Mouse (Mus musculus) ES-E14 (cell line): Measurements from ENCODE around the gene Zfp704.

ENCODE experiments used
- CHD2 ChIP-seq: IDR thresholded peaks from 2 replicates; pipeline ENCODE4 v1.6.1; 2014; ENCODE audit warnings: mild to moderate bottlenecking, low read depth, low read length, inconsistent platforms
- ZNF384 ChIP-seq: IDR thresholded peaks from 2 replicates; pipeline ENCODE4 v1.6.1; 2012; ENCODE audit warnings: low read depth, low read length, inconsistent platforms

- TF ChIP-seq ZNF384 (no peak), CHD2 (no peak)
These were observed 185.2 kb downstream of the Zfp704 start for GRCm38 (mm10) chr3:9424637-9425036.
